ENCODE assay signal across 8 mouse cellular contexts in genomic region chr11:101138536-101139181, GRCm38 (mm10). TPM values are rescaled to one million over a fixed set of nuclear protein-coding genes. Genes with fewer than 3 reads are reported as not detected.
DNase-seq lines count a peak whose midpoint lies in the region; ATAC-seq and TF ChIP-seq lines count a peak whose summit lies in the region.

No protein-coding gene starts in this region.

- peak overlapping the region; percentile 43; the same call in 1 of the 2 replicates for H3K4me2 ChIP-seq in heart, embryonic 16.5 days (ENCODE audit: low read depth, low read length)
- H3K4me2 ChIP-seq in neural tube, embryonic 13.5 days = peak overlapping the region; percentile 42

- DNase-seq in ES-E14 (ENCODE audit: low read depth, low spot score) = peak; percentile 65
- peak; percentile 42 for DNase-seq in adrenal gland, postnatal 25 days
- peak; percentile 80 to 87 for DNase-seq in kidney, postnatal 4 days
- DNase-seq in c-Kit-positive CD71-positive TER-119-positive erythroid progenitor cells, embryonic 14.5 days (ENCODE audit: low spot score) = no peak
- DNase-seq in left cerebral cortex, postnatal 14 days (ENCODE audit: low spot score in 2 of 2) = no peak
- DNase-seq in layer of hippocampus, postnatal 36 days = no peak

- H3K9ac ChIP-seq in ES-E14 (ENCODE audit: insufficient read depth, low read depth, low read length, poor library complexity, severe bottlenecking) = peak overlapping the region; percentile 14; the same call in 1 of the 2 replicates
- no peak overlapping the region for H3K9ac ChIP-seq in heart, embryonic 16.5 days (ENCODE audit: low read length)
- 0 out of 2 replicates have a peak overlapping the region, but pooled peaks have one; percentile 17 for H3K9ac ChIP-seq in neural tube, embryonic 13.5 days

- ATAC-seq in heart, embryonic 16.5 days (replicated peaks; ENCODE audit: extremely low read depth, insufficient read depth, low FRiP score) = no peak
- peak; percentile 59 for ATAC-seq in neural tube, embryonic 13.5 days (ENCODE audit: low read depth)

- no peak overlapping the region for H3K27ac ChIP-seq in ES-E14 (ENCODE audit: insufficient read depth, low read depth, low read length, poor library complexity, severe bottlenecking)
- no peak overlapping the region for H3K27ac ChIP-seq in heart, embryonic 16.5 days (ENCODE audit: low read length)
- H3K27ac ChIP-seq in neural tube, embryonic 13.5 days (replicated peaks) = peak overlapping the region; percentile 71

- H3K36me3 ChIP-seq in ES-E14 (ENCODE audit: control insufficient read depth, insufficient read depth, low read length, poor library complexity, severe bottlenecking) = no peaks in the 10 kb centered on the region
- H3K36me3 ChIP-seq in heart, embryonic 16.5 days (ENCODE audit: control insufficient read depth, insufficient read depth) = no peaks in the 10 kb centered on the region
- no peaks in the 10 kb centered on the region for H3K36me3 ChIP-seq in neural tube, embryonic 13.5 days

- peak overlapping the region; percentile 2 to 42; a peak in 3 of 4 replicates for H3K4me3 ChIP-seq in ES-E14 (ENCODE audit: insufficient read depth in 1 of 2, low read depth in 1 of 2, low read length in 2 of 2, poor library complexity in 1 of 2, severe bottlenecking in 1 of 2)
- H3K4me3 ChIP-seq in heart, embryonic 16.5 days (ENCODE audit: low read length) = peak overlapping the region; percentile 18; the same call in 1 of the 2 replicates
- peak overlapping the region; percentile 7; the same call in 1 of the 2 replicates for H3K4me3 ChIP-seq in neural tube, embryonic 13.5 days

- WGBS in heart, embryonic 16.5 days = 30% methylated on average over 15 of the region's 15 CpGs
- WGBS in neural tube, embryonic 13.5 days = 18% methylated on average over 15 of the region's 15 CpGs

- H3K9me3 ChIP-seq in ES-E14 (ENCODE audit: control insufficient read depth, insufficient read depth, low read depth, low read length) = no peaks in the 10 kb centered on the region
- H3K9me3 ChIP-seq in heart, embryonic 16.5 days (replicated peaks; ENCODE audit: control insufficient read depth, low read length) = no peaks in the 10 kb centered on the region
- no peaks in the 10 kb centered on the region for H3K9me3 ChIP-seq in neural tube, embryonic 13.5 days

- in situ Hi-C loops in ES-E14 (cut with MboI; ENCODE audit: low sequenced_read_pairs in 2 of 2, unreplicated experiment in 2 of 2) = no loop called here

- no peaks in the 10 kb centered on the region for H3K27me3 ChIP-seq in heart, embryonic 16.5 days (ENCODE audit: control insufficient read depth, insufficient read depth, low read length)
- H3K27me3 ChIP-seq in neural tube, embryonic 13.5 days = peaks cover 8% of the 10 kb centered on the region; the same call in 1 of the 2 replicates

- peaks cover 2 to 10% of the 10 kb centered on the region in 2 experiments; a peak in 1 of 4 replicates for H3K4me1 ChIP-seq in ES-E14 (ENCODE audit: control insufficient read depth in 2 of 2, insufficient read depth in 2 of 2, low read length in 2 of 2, poor library complexity in 1 of 2)
- peaks cover 20% of the 10 kb centered on the region for H3K4me1 ChIP-seq in heart, embryonic 16.5 days (ENCODE audit: control insufficient read depth, insufficient read depth, low read length)
- peaks cover 13% of the 10 kb centered on the region for H3K4me1 ChIP-seq in neural tube, embryonic 13.5 days (replicated peaks)

- intact Hi-C loops in left cerebral cortex, postnatal 14 days (cut with DNase I) = no loop called here

TF ChIP-seq in ES-E14, 5 proteins besides CTCF, POLR2A, EP300 and RAD21:
- TF ChIP-seq MAFK (IDR thresholded peaks at IDR 0.05; ENCODE audit: insufficient read depth, low read depth, low read length) (no peak), HCFC1 (IDR thresholded peaks at IDR 0.05; ENCODE audit: borderline replicate concordance, insufficient read depth, low read length) (no peak), ZNF384 (IDR thresholded peaks at IDR 0.05; ENCODE audit: low read depth, low read length) (no peak), ZC3H11A (IDR thresholded peaks at IDR 0.05; ENCODE audit: borderline replicate concordance, low read depth, low read length) (no peak), CHD2 (IDR thresholded peaks at IDR 0.05; ENCODE audit: low read depth, low read length) (no peak)

RNA-seq across cellular contexts. Expression of gene Tubg2, which starts 17.0 kb away (rescaled TPM):
- 0.31 and 0.74 TPM in 2 replicates for total RNA-seq in ES-E14 (2012; rRNA removed)
- total RNA-seq in adrenal gland, postnatal 25 days (2021) = 5.7 and 6.4 TPM in 2 replicates
- 3.0 and 3.3 TPM in 2 replicates for polyA plus RNA-seq in heart, embryonic 16.5 days (2015; fragmentation: Nextera tagmentation; extraction: Ambion mirVana)
- 35.5 and 38.9 TPM in 2 replicates for polyA plus RNA-seq in neural tube, embryonic 13.5 days (2015; fragmentation: Nextera tagmentation; extraction: Ambion mirVana)
- 10 to 100 TPM; 49.0 to 49.5 TPM for total RNA-seq in left cerebral cortex, postnatal 14 days (2021)
- total RNA-seq in layer of hippocampus, postnatal 36 days (2021) = 10 to 100 TPM; 39.9 to 40.7 TPM

RNA-seq across cellular contexts. Expression of gene Tubg1, which starts 18.9 kb away (rescaled TPM):
- total RNA-seq in ES-E14 (2012; rRNA removed) = 27.5 and 38.6 TPM in 2 replicates
- total RNA-seq in adrenal gland, postnatal 25 days (2021) = 42.1 and 50.1 TPM in 2 replicates
- polyA plus RNA-seq in heart, embryonic 16.5 days (2015; fragmentation: Nextera tagmentation; extraction: Ambion mirVana) = 70.9 and 72.6 TPM in 2 replicates
- polyA plus RNA-seq in neural tube, embryonic 13.5 days (2015; fragmentation: Nextera tagmentation; extraction: Ambion mirVana) = 77.7 and 78.9 TPM in 2 replicates
- 10 to 100 TPM; 52.1 to 52.7 TPM for total RNA-seq in left cerebral cortex, postnatal 14 days (2021)
- total RNA-seq in layer of hippocampus, postnatal 36 days (2021) = 10 to 100 TPM; 39.7 to 41.8 TPM

RNA-seq across cellular contexts. Expression of gene Retreg3, which starts 19.0 kb away (rescaled TPM):
- 60.4 and 65.2 TPM in 2 replicates for total RNA-seq in ES-E14 (2012; rRNA removed)
- total RNA-seq in adrenal gland, postnatal 25 days (2021) = 53.5 and 64.1 TPM in 2 replicates
- 14.5 and 14.9 TPM in 2 replicates for polyA plus RNA-seq in heart, embryonic 16.5 days (2015; fragmentation: Nextera tagmentation; extraction: Ambion mirVana)
- polyA plus RNA-seq in neural tube, embryonic 13.5 days (2015; fragmentation: Nextera tagmentation; extraction: Ambion mirVana) = 25.8 and 26.1 TPM in 2 replicates
- total RNA-seq in left cerebral cortex, postnatal 14 days (2021) = 10 to 100 TPM; 53.9 to 58.8 TPM
- 10 to 100 TPM; 58.7 to 61.1 TPM for total RNA-seq in layer of hippocampus, postnatal 36 days (2021)

RNA-seq across cellular contexts. Expression of gene Cntnap1, which starts 31.7 kb away (rescaled TPM):
- total RNA-seq in ES-E14 (2012; rRNA removed) = 0.18 and 0.58 TPM in 2 replicates
- 6.6 and 9.1 TPM in 2 replicates for total RNA-seq in adrenal gland, postnatal 25 days (2021)
- 0.89 and 1.0 TPM in 2 replicates for polyA plus RNA-seq in heart, embryonic 16.5 days (2015; fragmentation: Nextera tagmentation; extraction: Ambion mirVana)
- polyA plus RNA-seq in neural tube, embryonic 13.5 days (2015; fragmentation: Nextera tagmentation; extraction: Ambion mirVana) = 4.6 and 5.1 TPM in 2 replicates
- 100 to 1,000 TPM; 124 to 128 TPM for total RNA-seq in left cerebral cortex, postnatal 14 days (2021)
- total RNA-seq in layer of hippocampus, postnatal 36 days (2021) = 100 to 1,000 TPM; 168 to 169 TPM

RNA-seq across cellular contexts. Expression of gene Plekhh3, which starts 32.5 kb away (rescaled TPM):
- 3.4 and 5.1 TPM in 2 replicates for total RNA-seq in ES-E14 (2012; rRNA removed)
- 31.1 and 36.4 TPM in 2 replicates for total RNA-seq in adrenal gland, postnatal 25 days (2021)
- 8.7 and 11.5 TPM in 2 replicates for polyA plus RNA-seq in heart, embryonic 16.5 days (2015; fragmentation: Nextera tagmentation; extraction: Ambion mirVana)
- 10.3 and 13.0 TPM in 2 replicates for polyA plus RNA-seq in neural tube, embryonic 13.5 days (2015; fragmentation: Nextera tagmentation; extraction: Ambion mirVana)
- 10 to 100 TPM in 1 of 2 experiments, 1 to 10 TPM in 1; 7.7 to 10.2 TPM for total RNA-seq in left cerebral cortex, postnatal 14 days (2021)
- total RNA-seq in layer of hippocampus, postnatal 36 days (2021) = 10 to 100 TPM; 12.5 to 14.8 TPM

Comparison
In these comparisons a context has a peak if more than half of its experiments do, and no peak if none do; other contexts are left out.
1. DNase-seq: peak in ES-E14 (single experiment), adrenal gland, postnatal 25 days (single experiment) and kidney, postnatal 4 days (2 of 2); none in c-Kit-positive CD71-positive TER-119-positive erythroid progenitor cells, embryonic 14.5 days (single experiment), left cerebral cortex, postnatal 14 days (0 of 2) and layer of hippocampus, postnatal 36 days (0 of 2).
2. Peak in every context shown above with its lines, with median percentiles within 50 percentile points of each other: H3K4me3 ChIP-seq.